Mouse (Mus musculus) intestine, postnatal 0 days (tissue): ENCODE measurements around the gene Syne3. TPM values are rescaled to one million over a fixed set of nuclear protein-coding genes. Genes with fewer than 3 reads are reported as not detected.

Experiments
- ATAC-seq: fragments of 200-750 bp; cut with Nextera tagmentation; 2 replicates; pipeline ENCODE4 v1.8.0; 2017; ENCODE audit warnings: mild to moderate bottlenecking, moderate TSS enrichment, moderate library complexity
- H3K27ac ChIP-seq: fragments of 300-500 bp; sonication (generic); 2 replicates; pipeline ENCODE4 v1.5.1; 2014; ENCODE audit warnings: mild to moderate bottlenecking, low read depth, low read length, moderate library complexity
- H3K27me3 ChIP-seq: fragments of 300-500 bp; sonication (generic); replicated peaks from 2 replicates; pipeline ENCODE4 v1.6.1; 2014; ENCODE audit warnings: low read length, mixed read lengths; ENCODE audit not compliant: control insufficient read depth, insufficient read depth
- H3K36me3 ChIP-seq: fragments of 300-500 bp; sonication (generic); 2 replicates; pipeline ENCODE4 v1.6.1; 2014; ENCODE audit warnings: mild to moderate bottlenecking, moderate library complexity; ENCODE audit not compliant: control insufficient read depth, insufficient read depth
- H3K4me1 ChIP-seq: fragments of 300-500 bp; sonication (generic); replicated peaks from 2 replicates; pipeline ENCODE4 v1.6.1; 2014; ENCODE audit warnings: antibody characterized with exemption, low read length, mixed read lengths; ENCODE audit not compliant: control insufficient read depth, insufficient read depth
- H3K4me2 ChIP-seq: fragments of 300-500 bp; sonication (generic); replicated peaks from 2 replicates; pipeline ENCODE4 v1.6.1; 2014; ENCODE audit warnings: low read depth, mild to moderate bottlenecking, moderate library complexity
- H3K4me3 ChIP-seq: fragments of 300-500 bp; sonication (generic); 2 replicates; pipeline ENCODE4 v1.5.1; 2014; ENCODE audit warnings: low read depth, low read length
- H3K9ac ChIP-seq: fragments of 300-500 bp; sonication (generic); 2 replicates; pipeline ENCODE4 v1.6.1; 2014; ENCODE audit warnings: mild to moderate bottlenecking, low read depth, low read length
- H3K9me3 ChIP-seq: fragments of 300-500 bp; sonication (generic); 2 replicates; pipeline ENCODE4 v1.6.1; 2016; ENCODE audit warnings: mixed run types; ENCODE audit not compliant: control insufficient read depth
- CTCF ChIP-seq: sonication (generic); IDR thresholded peaks from 2 replicates; pipeline ENCODE4 v1.5.1; 2016; ENCODE audit warnings: low read depth, mild to moderate bottlenecking, control low read depth, antibody characterized with exemption, moderate library complexity
- WGBS: fragments of 180-500 bp; shearing (Covaris S2); extraction: QIAGEN DNeasy Blood & Tissue Kit; methylation state at CpG from one replicate; pipeline ENCODE4 v1.1.7; 2014; 5-methylcytosine and 5-hydroxymethylcytosine counted together
- polyA plus RNA-seq: library from polyadenylated mRNA; unstranded; fragments of >200 nt; fragmentation: Nextera tagmentation; extraction: Ambion mirVana; gene quantifications from 2 replicates; pipeline ENCODE4 v1.2.1, GENCODE M21; 2015

Gene Syne3
- polyA plus RNA-seq, 1 experiment from 2014 or later = 1.8 TPM

DNA sequence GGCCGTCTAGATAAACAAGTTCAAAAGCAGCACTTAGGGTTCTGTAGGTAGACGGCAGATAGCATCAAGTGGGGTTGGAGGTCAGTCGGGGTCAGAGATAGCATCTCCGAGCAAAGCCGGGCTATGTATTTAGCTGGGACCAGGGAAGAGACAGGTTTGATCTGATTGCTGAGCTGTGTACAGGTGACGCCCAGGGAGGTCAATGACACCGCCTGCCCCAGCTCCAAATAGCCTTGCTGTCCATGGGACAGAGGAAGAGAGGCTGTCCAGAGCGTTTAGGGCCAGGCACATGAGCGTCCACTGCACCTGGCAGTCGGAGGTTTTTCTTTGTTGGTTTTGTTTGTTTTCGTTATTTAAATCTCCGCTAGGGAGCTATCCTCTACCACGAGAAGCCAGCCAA lies 75.8 kb downstream of the Syne3 start:
- Histone ChIP-seq H3K27me3 (no peaks in the 10 kb centered on the region; the same call in 1 of the 2 replicates), H3K9me3 (peaks cover 6% of the 10 kb centered on the region; the same call in 1 of the 2 replicates), H3K4me3 (no peak overlapping the region), H3K9ac (no peak overlapping the region), H3K4me1 (no peaks in the 10 kb centered on the region), H3K4me2 (no peak overlapping the region), H3K27ac (no peak overlapping the region), H3K36me3 (peaks cover 4% of the 10 kb centered on the region; the same call in 1 of the 2 replicates)
- no peak for ATAC-seq
- no peak for TF ChIP-seq CTCF
- 48% methylated on average over 13 of the region's 13 CpGs for WGBS

DNA sequence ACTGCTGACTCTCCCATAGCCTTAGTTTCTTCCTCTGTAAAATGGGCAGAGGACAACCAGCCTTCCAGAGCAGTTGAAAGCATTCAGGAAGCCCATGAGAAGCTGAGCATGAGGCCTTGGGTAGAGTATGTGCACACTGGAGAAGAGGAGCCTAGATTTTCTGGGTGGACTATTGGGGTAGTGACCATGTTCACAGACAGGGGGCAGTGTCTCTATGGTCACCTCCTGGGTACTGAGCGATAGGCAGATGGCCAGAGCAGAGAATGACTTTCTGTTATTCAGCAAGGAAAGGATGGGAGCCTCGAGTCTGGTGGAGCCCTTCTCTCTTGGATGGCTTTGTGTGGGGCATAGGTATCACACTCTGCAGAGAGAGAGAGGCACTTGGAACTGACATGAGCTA lies 76.4 kb downstream of the Syne3 start:
- no peaks in the 10 kb centered on the region for H3K4me1 ChIP-seq
- H3K36me3 ChIP-seq = peaks cover 4% of the 10 kb centered on the region; the same call in 1 of the 2 replicates
- no peak overlapping the region for H3K27ac ChIP-seq
- WGBS = 60% methylated on average over 2 of the region's 2 CpGs
- TF ChIP-seq CTCF = peak; percentile 70
- H3K4me3 ChIP-seq = no peak overlapping the region
- H3K9ac ChIP-seq = no peak overlapping the region
- no peaks in the 10 kb centered on the region for H3K27me3 ChIP-seq
- no peak for ATAC-seq
- no peak overlapping the region for H3K4me2 ChIP-seq
- peaks cover 6% of the 10 kb centered on the region; the same call in 1 of the 2 replicates for H3K9me3 ChIP-seq

DNA sequence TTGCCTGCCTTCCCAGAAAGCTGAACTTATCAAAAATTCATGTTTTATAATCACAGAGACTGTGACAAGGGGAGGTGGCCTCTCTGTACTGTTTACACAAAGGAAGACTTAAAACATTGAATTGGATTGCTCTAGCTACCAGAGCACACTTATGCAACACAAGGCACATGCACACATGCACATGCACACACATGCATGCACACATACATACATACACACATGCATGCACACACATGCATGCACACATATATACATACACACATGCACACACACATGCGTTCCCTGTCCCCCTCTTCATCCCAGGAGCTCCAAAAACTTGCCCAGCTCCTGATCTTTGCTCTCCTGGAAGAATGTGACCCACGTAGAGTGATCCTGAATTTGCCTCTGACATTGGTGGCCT lies 83.8 kb downstream of the Syne3 start:
- H3K4me1 ChIP-seq = no peaks in the 10 kb centered on the region
- H3K4me2 ChIP-seq = no peak overlapping the region
- 82% methylated on average over 2 of the region's 2 CpGs for WGBS
- no peak for TF ChIP-seq CTCF
- no peak overlapping the region for H3K4me3 ChIP-seq
- peaks cover under 1% of the 10 kb centered on the region; the same call in 1 of the 2 replicates for H3K36me3 ChIP-seq
- no peak for ATAC-seq
- H3K27me3 ChIP-seq = no peaks in the 10 kb centered on the region
- no peak overlapping the region for H3K27ac ChIP-seq
- H3K9me3 ChIP-seq = no peaks in the 10 kb centered on the region
- H3K9ac ChIP-seq = no peak overlapping the region

DNA sequence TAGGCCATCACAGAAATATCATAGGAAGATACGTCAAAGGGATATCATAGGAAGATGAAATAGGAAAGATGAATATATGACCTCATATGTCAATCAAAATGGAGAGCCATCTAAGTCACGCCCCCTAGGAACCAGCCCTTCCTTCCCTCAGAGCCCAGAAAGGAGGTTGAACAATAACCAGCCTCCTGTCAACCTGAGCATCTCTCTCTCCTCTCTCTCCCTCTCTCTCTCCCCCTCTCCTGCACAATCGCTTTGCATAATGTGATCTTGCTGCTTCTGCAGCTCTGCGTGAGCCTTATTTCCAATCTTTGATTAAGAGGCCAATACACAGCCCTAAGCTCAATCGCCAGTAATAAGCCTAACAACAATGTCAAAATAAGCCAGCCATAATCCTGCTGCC lies 84.6 kb downstream of the Syne3 start:
- Histone ChIP-seq H3K4me3 (no peak overlapping the region), H3K36me3 (no peaks in the 10 kb centered on the region), H3K27me3 (no peaks in the 10 kb centered on the region), H3K4me1 (no peaks in the 10 kb centered on the region), H3K4me2 (no peak overlapping the region), H3K9me3 (no peaks in the 10 kb centered on the region), H3K27ac (no peak overlapping the region), H3K9ac (no peak overlapping the region)
- no peak for TF ChIP-seq CTCF
- WGBS = 80% methylated on average over 5 of the region's 5 CpGs
- no peak for ATAC-seq

GRCm38 (mm10) chr12:104924546-104924945 lies 85.1 kb downstream of the Syne3 start:
- Histone ChIP-seq H3K4me1 (no peaks in the 10 kb centered on the region), H3K4me3 (no peak overlapping the region), H3K9me3 (no peaks in the 10 kb centered on the region), H3K36me3 (no peaks in the 10 kb centered on the region), H3K4me2 (no peak overlapping the region), H3K27ac (no peak overlapping the region), H3K9ac (no peak overlapping the region), H3K27me3 (no peaks in the 10 kb centered on the region)
- WGBS = 88% methylated on average over 3 of the region's 3 CpGs
- no peak for TF ChIP-seq CTCF
- ATAC-seq = no peak

- WGBS = 44% methylated on average over 19 of the region's 19 CpGs
- Histone ChIP-seq H3K27me3 (no peaks in the 10 kb centered on the region), H3K9ac (no peak overlapping the region), H3K4me2 (no peak overlapping the region), H3K4me1 (no peaks in the 10 kb centered on the region), H3K36me3 (no peaks in the 10 kb centered on the region), H3K4me3 (no peak overlapping the region), H3K27ac (no peak overlapping the region), H3K9me3 (no peaks in the 10 kb centered on the region)
- no peak for TF ChIP-seq CTCF
- no peak for ATAC-seq
Observed at GRCm38 (mm10) chr12:104923948-104924388, 85.6 kb downstream of the Syne3 start.

- H3K4me2 ChIP-seq = no peak overlapping the region
- H3K9me3 ChIP-seq = no peaks in the 10 kb centered on the region
- no peaks in the 10 kb centered on the region for H3K27me3 ChIP-seq
- H3K27ac ChIP-seq = no peak overlapping the region
- no peaks in the 10 kb centered on the region for H3K4me1 ChIP-seq
- TF ChIP-seq CTCF = no peak
- no peak overlapping the region for H3K9ac ChIP-seq
- no peak overlapping the region for H3K4me3 ChIP-seq
- ATAC-seq = no peak
- WGBS = 75% methylated on average over 8 of the region's 8 CpGs
- no peaks in the 10 kb centered on the region for H3K36me3 ChIP-seq
Observed at GRCm38 (mm10) chr12:104922647-104923046, 87.0 kb downstream of the Syne3 start.
